Mouse (Mus musculus) heart, embryonic 12.5 days (tissue): ENCODE results near the gene Slc25a14. TPM values are rescaled to one million over a fixed set of nuclear protein-coding genes. Genes with fewer than 3 reads are reported as not detected.

Experiments used
- ATAC-seq: fragments of 200-750 bp; cut with Nextera tagmentation; 2 replicates; pipeline ENCODE4 v1.8.0; 2017; ENCODE audit warnings: moderate TSS enrichment, moderate library complexity; ENCODE audit not compliant: insufficient number of reproducible peaks, low FRiP score
- H3K27ac ChIP-seq: fragments of 300-500 bp; sonication (generic); 2 replicates; pipeline ENCODE4 v1.5.1; 2016; ENCODE audit warnings: mild to moderate bottlenecking, moderate library complexity; ENCODE audit not compliant: poor library complexity, severe bottlenecking
- H3K27me3 ChIP-seq: fragments of 300-500 bp; sonication (generic); replicated peaks from 2 replicates; pipeline ENCODE4 v1.6.1; 2016; ENCODE audit warnings: mild to moderate bottlenecking, moderate library complexity
- H3K36me3 ChIP-seq: fragments of 300-500 bp; sonication (generic); 2 replicates; pipeline ENCODE4 v1.6.1; 2016; ENCODE audit warnings: mild to moderate bottlenecking, moderate library complexity
- H3K4me1 ChIP-seq: fragments of 300-500 bp; sonication (generic); replicated peaks from 2 replicates; pipeline ENCODE4 v1.6.1; 2016; ENCODE audit warnings: mild to moderate bottlenecking
- H3K4me2 ChIP-seq: fragments of 300-500 bp; sonication (generic); 2 replicates; pipeline ENCODE4 v1.6.1; 2016; ENCODE audit warnings: mild to moderate bottlenecking, moderate library complexity
- H3K4me3 ChIP-seq: fragments of 300-500 bp; sonication (generic); 2 replicates; pipeline ENCODE4 v1.5.1; 2016; ENCODE audit warnings: mild to moderate bottlenecking
- H3K9ac ChIP-seq: fragments of 300-500 bp; sonication (generic); 2 replicates; pipeline ENCODE4 v1.6.1; 2016; ENCODE audit warnings: mild to moderate bottlenecking, moderate library complexity
- H3K9me3 ChIP-seq: fragments of 300-500 bp; sonication (generic); replicated peaks from 2 replicates; pipeline ENCODE4 v1.6.1; 2016; ENCODE audit warnings: mild to moderate bottlenecking, moderate library complexity
- WGBS: fragments of 180-500 bp; shearing (Covaris S2); methylation state at CpG from one replicate; pipeline ENCODE4 v1.1.7; 2016; 5-methylcytosine and 5-hydroxymethylcytosine counted together
- polyA plus RNA-seq: library from polyadenylated mRNA; unstranded; fragments of >200 nt; fragmentation: Nextera tagmentation; extraction: Ambion mirVana; gene quantifications from 2 replicates; pipeline ENCODE4 v1.2.1, GENCODE M21; 2016

Gene Slc25a14
- polyA plus RNA-seq = 9.5 and 9.9 TPM in 2 replicates

DNA sequence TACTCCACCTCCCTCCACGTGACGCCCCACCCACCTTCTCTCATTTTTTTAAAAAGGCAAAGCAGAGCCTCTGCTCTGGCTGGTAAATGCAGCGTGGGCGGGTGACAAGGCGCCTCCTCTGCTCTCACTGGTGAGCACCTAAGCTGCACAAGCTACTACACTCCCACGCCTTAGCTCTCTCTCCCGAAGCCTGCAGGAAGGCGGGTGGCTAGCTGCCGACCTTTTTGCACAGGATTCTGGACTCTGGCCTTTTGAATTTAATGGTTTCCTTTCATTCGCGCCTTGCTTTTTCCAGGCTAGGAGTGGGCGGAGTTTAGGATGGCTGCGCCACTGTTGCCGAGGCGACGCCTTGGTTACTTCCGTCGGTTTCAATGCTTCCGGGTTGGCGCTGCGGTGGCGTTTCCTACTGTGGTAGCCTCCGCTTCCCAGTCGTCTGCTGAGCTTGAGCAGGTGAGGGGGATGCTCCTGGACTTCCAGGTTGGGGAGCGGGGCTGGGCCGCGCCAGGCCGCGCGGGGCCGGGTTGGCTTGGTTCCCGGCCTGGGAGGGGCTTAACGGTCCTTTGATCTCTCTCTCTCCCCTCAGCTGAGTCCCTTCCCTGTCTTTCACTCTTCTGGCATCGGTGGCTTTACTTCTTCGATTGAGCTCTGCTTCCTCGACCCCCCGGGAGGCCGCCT is at the start of gene Slc25a14:
TSS of gene Slc25a14 (plus strand) at position 35 of the 675 bp plus-strand sequence.
- H3K9ac ChIP-seq = peak within 1 kb of the TSS; percentile 65
- H3K36me3 ChIP-seq = no peaks in the 10 kb centered on the region
- H3K4me2 ChIP-seq = peak within 1 kb of the TSS; percentile 68
- WGBS = 16% methylated on average over 37 of the region's 38 CpGs
- no peaks in the 10 kb centered on the region for H3K4me1 ChIP-seq
- H3K27me3 ChIP-seq = no peaks in the 10 kb centered on the region
- H3K4me3 ChIP-seq = peak within 1 kb of the TSS; percentile 79
- H3K9me3 ChIP-seq = no peaks in the 10 kb centered on the region
- ATAC-seq = peak; percentile 87
- H3K27ac ChIP-seq = peak within 1 kb of the TSS; percentile 79

- Histone ChIP-seq H3K4me2 (no peak overlapping the region), H3K27me3 (no peaks in the 10 kb centered on the region), H3K36me3 (peaks cover 16% of the 10 kb centered on the region), H3K9ac (no peak overlapping the region), H3K4me1 (no peaks in the 10 kb centered on the region), H3K27ac (no peak overlapping the region), H3K9me3 (no peaks in the 10 kb centered on the region), H3K4me3 (no peak overlapping the region)
- no peak for ATAC-seq
Observed at GRCm38 (mm10) chrX:48583332-48583731, 39.9 kb upstream of the Slc25a14 start.

DNA sequence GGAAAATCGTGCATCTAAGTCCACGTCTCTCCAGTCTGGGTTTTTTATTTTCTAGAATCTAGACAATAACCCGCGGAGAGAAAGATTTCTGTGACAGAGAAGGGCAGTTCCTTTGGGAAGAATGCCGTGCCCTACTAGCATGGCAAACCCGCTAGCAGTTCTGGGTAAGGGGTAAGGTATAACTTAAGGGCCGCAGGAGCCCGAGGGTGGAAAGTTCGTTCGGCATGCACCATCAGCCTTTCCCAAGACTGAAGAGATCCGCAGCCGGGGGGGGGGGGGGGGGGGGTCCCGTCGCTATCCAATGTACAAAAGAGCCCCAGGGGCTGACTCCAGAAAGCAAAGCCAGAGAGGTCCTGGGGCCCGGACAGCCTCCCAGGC is 29.5 kb upstream of the Slc25a14 start:
- Histone ChIP-seq H3K4me2 (peak overlapping the region; percentile 64), H3K9ac (peak overlapping the region; percentile 86), H3K9me3 (peaks cover 3% of the 10 kb centered on the region; the same call in 1 of the 2 replicates), H3K27me3 (no peaks in the 10 kb centered on the region), H3K4me1 (no peaks in the 10 kb centered on the region), H3K36me3 (peaks cover 16% of the 10 kb centered on the region), H3K4me3 (peak overlapping the region; percentile 81), H3K27ac (peak overlapping the region; percentile 82)
- peak; percentile 48; the same call in 1 of the 2 replicates for ATAC-seq
- WGBS = 22% methylated on average over 11 of the region's 15 CpGs

DNA sequence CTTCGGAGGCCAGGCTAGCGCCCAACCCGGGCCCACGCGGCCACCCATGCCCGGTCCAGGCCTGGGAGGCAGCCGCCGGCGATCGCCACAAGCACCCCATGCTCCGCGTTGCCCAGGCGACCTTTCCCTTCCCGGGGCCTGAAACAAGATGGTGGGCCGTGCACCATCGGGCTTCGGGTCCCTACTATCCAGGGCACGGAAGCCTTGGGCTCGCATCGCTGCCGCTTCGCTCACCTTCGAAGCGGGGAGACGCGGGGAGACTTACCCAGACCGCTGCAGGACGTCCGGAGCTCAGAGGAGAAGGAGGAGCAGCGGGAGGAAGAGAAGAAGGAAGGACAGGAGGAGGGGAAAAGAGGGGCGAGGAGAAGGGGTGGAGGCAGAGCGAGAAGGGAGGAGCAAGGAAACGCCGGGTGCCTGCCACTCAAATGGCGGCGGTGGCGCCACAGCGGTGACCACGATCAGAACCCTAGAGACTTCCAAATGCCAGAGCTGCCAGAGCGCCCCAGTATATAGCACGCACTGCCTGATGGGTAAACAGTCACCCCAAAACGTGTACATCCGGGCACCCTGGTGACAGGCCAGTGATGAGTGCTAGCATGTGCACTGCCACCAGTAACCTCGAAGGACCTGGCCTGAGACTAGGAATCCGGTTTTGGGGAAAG is 29.0 kb upstream of the Slc25a14 start, which contains the start of gene Zfp280c:
TSS of gene Zfp280c (minus strand) at position 406 of the 662 bp plus-strand sequence.
- H3K36me3 ChIP-seq = peaks cover 14% of the 10 kb centered on the region
- H3K9me3 ChIP-seq = peaks cover 3% of the 10 kb centered on the region; the same call in 1 of the 2 replicates
- WGBS = 13% methylated on average over 44 of the region's 45 CpGs
- peak within 1 kb of the TSS; percentile 86 for H3K9ac ChIP-seq
- no peaks in the 10 kb centered on the region for H3K27me3 ChIP-seq
- H3K27ac ChIP-seq = peak within 1 kb of the TSS; percentile 82
- ATAC-seq = peak; percentile 89
- peak within 1 kb of the TSS; percentile 64 for H3K4me2 ChIP-seq
- H3K4me1 ChIP-seq = no peaks in the 10 kb centered on the region
- peak within 1 kb of the TSS; percentile 81 for H3K4me3 ChIP-seq

DNA sequence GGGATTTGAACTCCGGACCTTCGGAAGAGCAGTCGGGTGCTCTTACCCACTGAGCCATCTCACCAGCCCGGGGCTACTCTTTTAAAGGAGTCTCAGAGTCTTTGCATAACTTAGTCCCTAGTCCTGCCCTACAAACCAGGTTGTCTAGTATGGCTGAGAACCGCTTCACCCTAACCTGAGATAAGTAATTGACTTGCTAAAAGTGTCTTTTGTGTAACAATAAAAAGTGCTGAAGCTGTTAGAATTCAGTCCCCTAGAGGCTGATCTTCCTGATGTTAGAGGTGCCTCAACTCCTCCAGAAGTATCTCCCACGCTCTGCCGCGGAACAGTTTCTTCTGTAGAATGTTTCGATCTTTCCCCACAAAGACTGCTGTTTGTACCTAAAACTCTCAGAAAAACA is 27.2 kb upstream of the Slc25a14 start:
- Histone ChIP-seq H3K27me3 (no peaks in the 10 kb centered on the region), H3K27ac (no peak overlapping the region), H3K4me1 (no peaks in the 10 kb centered on the region), H3K36me3 (peaks cover 1% of the 10 kb centered on the region), H3K9ac (no peak overlapping the region), H3K4me2 (no peak overlapping the region), H3K9me3 (peaks cover 3% of the 10 kb centered on the region; the same call in 1 of the 2 replicates), H3K4me3 (no peak overlapping the region)
- no peak for ATAC-seq
- 78% methylated on average over 9 of the region's 9 CpGs for WGBS

DNA sequence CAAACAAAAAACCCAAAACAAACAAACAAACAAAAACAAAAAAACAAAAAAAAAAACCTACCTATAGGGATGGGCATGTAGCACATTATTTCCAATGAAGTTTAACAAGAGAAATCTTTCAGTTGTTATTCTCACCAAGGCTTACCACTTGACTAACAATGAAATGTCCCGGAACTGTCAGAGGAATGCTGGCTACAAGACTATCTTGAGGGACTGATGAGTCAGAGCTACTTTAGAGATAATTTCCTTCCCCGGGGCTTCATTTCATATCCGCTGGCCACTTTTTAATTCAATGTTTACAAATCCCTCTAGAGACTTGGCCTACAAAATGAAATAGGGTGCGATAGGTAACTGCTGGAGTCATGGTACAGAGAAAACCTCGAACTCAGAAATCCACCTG is 26.3 kb upstream of the Slc25a14 start:
- no peaks in the 10 kb centered on the region for H3K27me3 ChIP-seq
- H3K4me1 ChIP-seq = no peaks in the 10 kb centered on the region
- no peaks in the 10 kb centered on the region for H3K36me3 ChIP-seq
- ATAC-seq = no peak
- H3K9ac ChIP-seq = no peak overlapping the region
- H3K9me3 ChIP-seq = peaks cover 3% of the 10 kb centered on the region; the same call in 1 of the 2 replicates
- H3K4me3 ChIP-seq = no peak overlapping the region
- 56% methylated on average over 5 of the region's 5 CpGs for WGBS
- H3K27ac ChIP-seq = no peak overlapping the region
- H3K4me2 ChIP-seq = no peak overlapping the region

DNA sequence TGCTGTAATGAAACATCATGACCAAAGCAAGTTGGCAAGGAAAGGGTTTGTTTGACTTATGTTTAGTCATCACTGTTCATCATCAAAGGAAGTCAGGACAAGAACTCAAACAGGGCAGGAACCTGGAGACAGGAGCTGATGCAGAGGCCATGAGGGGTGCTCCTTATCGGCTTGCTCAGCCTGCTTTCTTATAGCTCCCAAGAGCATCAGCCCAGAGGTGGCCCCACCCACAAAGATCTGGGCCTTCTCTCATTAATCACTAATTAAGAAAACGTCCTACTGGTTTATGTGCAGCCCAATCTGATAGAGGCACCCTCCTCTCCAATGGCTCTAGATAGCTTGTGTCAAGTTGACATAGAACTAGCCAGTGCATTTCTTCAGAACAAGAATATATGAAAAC is 18.3 kb upstream of the Slc25a14 start:
- WGBS = 45% methylated on average over 2 of the region's 2 CpGs
- H3K4me1 ChIP-seq = no peaks in the 10 kb centered on the region
- H3K9me3 ChIP-seq = no peaks in the 10 kb centered on the region
- no peak overlapping the region for H3K27ac ChIP-seq
- no peak overlapping the region for H3K4me3 ChIP-seq
- H3K36me3 ChIP-seq = no peaks in the 10 kb centered on the region
- no peaks in the 10 kb centered on the region for H3K27me3 ChIP-seq
- H3K4me2 ChIP-seq = no peak overlapping the region
- no peak overlapping the region for H3K9ac ChIP-seq
- ATAC-seq = no peak

GRCm38 (mm10) chrX:48623049-48623378 is 199 bp upstream of the Slc25a14 start:
- WGBS = 13% methylated on average over 4 of the region's 4 CpGs
- Histone ChIP-seq H3K36me3 (no peaks in the 10 kb centered on the region), H3K4me1 (no peaks in the 10 kb centered on the region), H3K27ac (peak overlapping the region; percentile 79), H3K4me3 (peak overlapping the region; percentile 79), H3K9me3 (no peaks in the 10 kb centered on the region), H3K27me3 (no peaks in the 10 kb centered on the region), H3K4me2 (peak overlapping the region; percentile 68), H3K9ac (peak overlapping the region; percentile 65)
- no peak for ATAC-seq

DNA sequence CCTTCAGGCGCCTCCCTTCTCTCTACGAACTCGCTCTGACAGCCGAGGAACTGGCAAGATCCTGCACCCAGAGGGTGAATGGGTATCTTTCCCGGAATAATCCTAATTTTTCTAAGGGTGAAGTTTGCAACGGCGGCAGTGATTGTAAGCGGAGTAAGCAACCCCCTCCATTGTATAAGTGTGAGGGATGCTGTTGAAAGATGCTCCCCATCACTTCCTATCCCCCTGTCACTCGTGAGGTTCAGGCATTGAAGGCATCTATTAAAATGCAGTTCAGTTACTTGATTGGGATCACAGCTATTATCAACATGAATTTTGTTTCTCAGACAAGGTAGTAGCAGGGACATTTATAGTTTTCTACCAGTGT is 824 bp downstream of the Slc25a14 start:
- no peak overlapping the region; the same call in 1 of the 2 replicates for H3K27ac ChIP-seq
- H3K27me3 ChIP-seq = no peaks in the 10 kb centered on the region

DNA sequence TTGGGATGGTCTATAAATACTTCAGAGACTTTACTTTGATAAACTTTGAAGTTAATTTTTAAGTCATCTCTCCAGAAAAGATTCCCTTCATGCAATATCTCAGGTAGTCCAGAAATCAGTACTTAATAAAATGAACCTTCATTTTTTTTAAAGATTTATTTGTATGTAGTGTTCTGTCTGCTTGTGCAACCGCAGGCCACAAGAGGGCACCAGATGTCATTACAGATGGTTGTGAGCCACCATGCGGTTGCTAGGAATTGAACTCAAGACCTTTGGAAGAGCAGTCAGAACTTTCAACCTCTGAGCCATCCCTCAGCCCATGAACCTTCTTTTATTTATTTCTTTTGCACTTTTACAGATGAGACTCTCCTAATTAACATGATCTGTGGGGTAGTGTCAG is 13.8 kb downstream of the Slc25a14 start:
- Histone ChIP-seq H3K27me3 (no peaks in the 10 kb centered on the region), H3K36me3 (no peaks in the 10 kb centered on the region), H3K4me2 (no peak overlapping the region), H3K4me3 (no peak overlapping the region), H3K27ac (no peak overlapping the region), H3K4me1 (no peaks in the 10 kb centered on the region), H3K9me3 (no peaks in the 10 kb centered on the region), H3K9ac (no peak overlapping the region)
- 48% methylated on average over 2 of the region's 2 CpGs for WGBS
- ATAC-seq = no peak

More for the DNA sequence above, 824 bp downstream of the Slc25a14 start:
- ATAC-seq = no peak
- 19% methylated on average over 9 of the region's 9 CpGs for WGBS
- peak overlapping the region; percentile 68 for H3K4me2 ChIP-seq
- no peaks in the 10 kb centered on the region for H3K9me3 ChIP-seq
- peak overlapping the region; percentile 79 for H3K4me3 ChIP-seq
- H3K4me1 ChIP-seq = no peaks in the 10 kb centered on the region
- H3K36me3 ChIP-seq = no peaks in the 10 kb centered on the region
- peak overlapping the region; percentile 65 for H3K9ac ChIP-seq

DNA sequence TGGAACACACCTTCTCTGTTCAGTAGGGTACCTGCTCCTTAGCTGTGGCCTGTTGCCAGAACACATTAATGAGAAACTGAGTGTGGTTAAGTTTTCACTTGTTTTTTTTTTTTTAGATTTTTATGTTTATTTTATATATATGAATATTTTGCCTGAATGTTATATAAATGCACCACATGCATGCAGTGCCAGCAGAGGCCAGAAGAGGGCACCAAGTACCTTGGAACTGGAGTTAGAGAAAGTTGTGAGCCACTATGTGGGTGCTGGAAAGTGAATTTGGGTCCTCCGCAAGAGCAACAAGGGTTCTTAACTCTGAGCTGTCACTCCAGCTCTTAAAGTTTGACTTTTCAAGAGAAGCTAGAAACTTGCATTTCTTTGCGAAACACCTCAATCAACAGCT is 20.9 kb downstream of the Slc25a14 start:
- WGBS = 84% methylated on average over 2 of the region's 2 CpGs
- Histone ChIP-seq H3K36me3 (no peaks in the 10 kb centered on the region), H3K4me1 (no peaks in the 10 kb centered on the region), H3K4me3 (no peak overlapping the region), H3K9me3 (no peaks in the 10 kb centered on the region), H3K27ac (no peak overlapping the region), H3K4me2 (no peak overlapping the region), H3K27me3 (no peaks in the 10 kb centered on the region), H3K9ac (no peak overlapping the region)
- ATAC-seq = no peak
